Mouse (Mus musculus) embryonic facial prominence, embryonic 14.5 days (tissue): ENCODE measurements around the gene Wnt11. TPM values are rescaled to one million over a fixed set of nuclear protein-coding genes. Genes with fewer than 3 reads are reported as not detected.

Experiments
- ATAC-seq: fragments of 200-750 bp; cut with Nextera tagmentation; 2 replicates; pipeline ENCODE4 v1.8.0; 2017; ENCODE audit warnings: low read depth, moderate number of reproducible peaks, moderate TSS enrichment
- DNase-seq: peaks from one replicate; pipeline ENCODE4 v3.0.0-alpha.2; 2015; ENCODE audit warnings: low spot score
- H3K27ac ChIP-seq: fragments of 300-500 bp; sonication (generic); replicated peaks from 2 replicates; pipeline ENCODE4 v1.5.1; 2014; ENCODE audit warnings: low read depth, mild to moderate bottlenecking, low read length, moderate library complexity
- H3K27me3 ChIP-seq: fragments of 300-500 bp; sonication (generic); replicated peaks from 2 replicates; pipeline ENCODE4 v1.6.1; 2014; ENCODE audit warnings: low read length; ENCODE audit not compliant: control insufficient read depth, insufficient read depth
- H3K36me3 ChIP-seq: fragments of 300-500 bp; sonication (generic); 2 replicates; pipeline ENCODE4 v1.6.1; 2014; ENCODE audit warnings: low read length, mixed read lengths; ENCODE audit not compliant: control insufficient read depth, insufficient read depth
- H3K4me1 ChIP-seq: fragments of 300-500 bp; sonication (generic); 2 replicates; pipeline ENCODE4 v1.6.1; 2014; ENCODE audit warnings: antibody characterized with exemption, low read length; ENCODE audit not compliant: control insufficient read depth, insufficient read depth
- H3K4me2 ChIP-seq: fragments of 300-500 bp; sonication (generic); 2 replicates; pipeline ENCODE4 v1.6.1; 2014; ENCODE audit warnings: low read depth, mild to moderate bottlenecking, low read length, moderate library complexity, mixed read lengths
- H3K4me3 ChIP-seq: fragments of 300-500 bp; sonication (generic); 2 replicates; pipeline ENCODE4 v1.5.1; 2014; ENCODE audit warnings: low read depth, mild to moderate bottlenecking, low read length
- H3K9ac ChIP-seq: fragments of 300-500 bp; sonication (generic); 2 replicates; pipeline ENCODE4 v1.6.1; 2014; ENCODE audit warnings: low read depth, mild to moderate bottlenecking, low read length, moderate library complexity, mixed read lengths
- H3K9me3 ChIP-seq: fragments of 300-500 bp; sonication (generic); 2 replicates; pipeline ENCODE4 v1.6.1; 2016; ENCODE audit warnings: low read length; ENCODE audit not compliant: control insufficient read depth
- WGBS: fragments of 180-500 bp; shearing (Covaris S2); extraction: QIAGEN DNeasy Blood & Tissue Kit; methylation state at CpG from one replicate; pipeline ENCODE4 v1.1.7; 2014; 5-methylcytosine and 5-hydroxymethylcytosine counted together
- polyA plus RNA-seq: library from polyadenylated mRNA; unstranded; fragments of >200 nt; fragmentation: Nextera tagmentation; extraction: Ambion mirVana; gene quantifications from 2 replicates; pipeline ENCODE4 v1.2.1, GENCODE M21; 2014

Gene Wnt11
- polyA plus RNA-seq, 1 experiment from 2014 or later = 20.2 TPM

DNA sequence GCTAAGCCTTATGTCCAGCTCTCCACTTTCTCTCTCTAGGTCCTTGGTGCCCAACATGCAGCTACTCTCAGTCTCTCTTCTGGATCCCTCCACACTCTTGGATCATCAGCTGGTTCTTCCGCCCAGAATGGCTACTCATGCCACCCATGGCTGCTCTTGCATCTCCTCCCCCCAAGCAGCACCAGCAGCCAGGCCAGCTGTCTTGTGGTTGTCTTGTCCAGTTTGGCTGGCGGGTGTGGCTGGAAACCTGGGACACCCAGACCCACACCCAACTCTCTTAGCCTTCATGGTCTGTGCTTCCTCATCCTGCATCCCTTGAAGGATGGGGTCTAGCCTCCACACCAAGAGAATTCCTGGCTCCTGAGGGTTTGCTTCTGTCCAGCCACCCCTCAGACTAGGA lies 24.3 kb upstream of the Wnt11 start:
- Histone ChIP-seq H3K27me3 (no peaks in the 10 kb centered on the region), H3K36me3 (no peaks in the 10 kb centered on the region), H3K9ac (no peak overlapping the region), H3K4me3 (no peak overlapping the region), H3K4me1 (no peaks in the 10 kb centered on the region), H3K4me2 (no peak overlapping the region), H3K9me3 (no peaks in the 10 kb centered on the region), H3K27ac (no peak overlapping the region)
- no peak for ATAC-seq
- no peak for DNase-seq
- 79% methylated on average over 2 of the region's 2 CpGs for WGBS

DNA sequence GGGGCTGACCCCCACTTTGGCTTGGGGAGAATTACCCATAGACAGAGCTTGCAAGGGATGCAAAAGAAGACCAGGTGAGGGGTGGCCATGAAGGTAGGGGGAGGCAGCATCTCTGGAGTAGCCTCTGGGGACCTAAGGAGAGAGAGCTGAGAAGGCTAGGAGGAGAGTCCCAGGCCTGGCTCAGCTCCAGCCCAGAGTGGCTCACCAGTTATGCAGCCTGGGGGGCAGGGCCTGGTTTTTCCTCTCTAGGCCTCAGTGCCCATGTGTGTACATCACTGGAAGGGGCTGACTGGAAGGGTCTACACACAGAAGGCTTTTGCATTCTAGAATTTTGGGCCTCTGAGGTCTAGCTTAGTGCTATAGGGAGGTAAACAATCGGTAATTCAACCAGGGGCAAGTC lies 14.4 kb upstream of the Wnt11 start:
- no peak overlapping the region for H3K27ac ChIP-seq
- no peaks in the 10 kb centered on the region for H3K9me3 ChIP-seq
- DNase-seq (no peak), ATAC-seq (no peak)
- no peak overlapping the region for H3K4me3 ChIP-seq
- no peaks in the 10 kb centered on the region for H3K36me3 ChIP-seq
- no peak overlapping the region for H3K9ac ChIP-seq
- H3K4me2 ChIP-seq = no peak overlapping the region
- no peaks in the 10 kb centered on the region for H3K27me3 ChIP-seq
- WGBS = 83% methylated on average over 1 of the region's 1 CpGs
- H3K4me1 ChIP-seq = peaks cover 10% of the 10 kb centered on the region; the same call in 1 of the 2 replicates

DNA sequence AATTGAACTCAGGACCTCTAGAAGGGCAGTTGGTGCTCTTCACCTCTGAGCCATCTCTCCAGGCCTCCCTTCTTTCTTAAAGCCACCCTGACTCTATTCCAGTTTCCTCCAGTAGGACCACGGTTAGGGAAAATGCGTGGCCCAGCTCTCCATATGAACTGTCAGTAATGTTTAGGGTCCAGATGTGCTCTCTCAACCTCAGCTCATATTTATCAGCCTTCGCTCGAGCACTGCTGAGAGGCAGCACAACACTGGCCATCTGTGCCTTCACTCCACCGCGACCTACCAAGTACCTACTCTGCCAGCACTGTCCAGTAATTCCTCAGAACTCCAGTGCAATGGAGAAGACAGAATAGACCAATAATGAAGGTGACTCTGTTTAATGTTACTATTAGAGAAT lies 12.0 kb upstream of the Wnt11 start:
- ATAC-seq (no peak), DNase-seq (no peak)
- Histone ChIP-seq H3K4me2 (no peak overlapping the region), H3K27me3 (no peaks in the 10 kb centered on the region), H3K4me3 (no peak overlapping the region), H3K9ac (no peak overlapping the region), H3K36me3 (no peaks in the 10 kb centered on the region), H3K4me1 (peaks cover 9% of the 10 kb centered on the region; the same call in 1 of the 2 replicates), H3K9me3 (no peaks in the 10 kb centered on the region), H3K27ac (no peak overlapping the region)
- 70% methylated on average over 6 of the region's 6 CpGs for WGBS

DNA sequence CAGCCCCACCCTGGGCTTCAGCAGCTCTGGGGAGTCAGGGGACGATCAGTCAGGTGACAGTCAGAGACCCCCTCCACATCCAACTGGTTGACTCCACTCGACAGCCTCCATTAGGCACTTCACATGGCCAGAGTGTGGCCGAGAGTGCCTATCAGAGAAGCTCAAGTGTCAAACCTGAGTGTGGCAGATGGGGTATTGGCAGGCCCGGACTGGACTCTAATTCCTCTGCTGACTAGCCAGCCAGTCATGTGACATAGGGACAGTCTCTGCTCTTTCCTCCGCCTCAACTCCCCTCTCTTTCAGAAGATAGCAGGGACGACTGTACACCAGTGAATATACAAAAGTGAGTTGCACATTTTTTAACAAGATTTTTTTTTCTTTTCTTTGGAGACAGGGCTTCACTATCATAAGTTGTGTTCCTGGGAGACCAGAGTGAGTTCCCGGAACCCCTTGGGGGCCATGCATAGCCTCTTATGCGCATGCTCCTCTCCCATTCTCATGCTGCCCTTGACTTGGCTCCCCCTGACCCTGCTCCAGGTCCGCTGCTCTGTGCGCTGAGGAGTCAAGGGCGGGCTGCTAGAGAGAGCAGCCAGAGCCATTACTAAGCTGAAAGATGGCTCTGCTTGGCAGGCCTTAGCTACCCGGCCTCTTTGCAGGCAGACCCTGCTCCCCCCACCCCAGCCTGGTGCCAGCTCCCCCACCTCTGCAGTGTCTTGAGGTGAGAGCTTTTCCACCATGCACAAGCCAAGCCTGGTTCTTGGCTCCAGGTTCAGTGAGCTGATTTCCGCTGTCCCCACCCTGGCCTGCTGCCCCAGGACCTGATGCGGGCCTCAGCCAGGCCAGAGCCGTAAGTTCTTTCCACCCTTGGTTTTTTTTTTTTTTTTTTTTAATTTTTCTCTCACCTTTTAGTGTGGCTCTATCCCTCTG lies 10.8 kb upstream of the Wnt11 start:
- H3K9me3 ChIP-seq = no peaks in the 10 kb centered on the region
- H3K9ac ChIP-seq = no peak overlapping the region
- peaks cover 6% of the 10 kb centered on the region; the same call in 1 of the 2 replicates for H3K4me1 ChIP-seq
- ATAC-seq = no peak
- H3K27ac ChIP-seq = no peak overlapping the region
- H3K4me3 ChIP-seq = no peak overlapping the region
- no peaks in the 10 kb centered on the region for H3K36me3 ChIP-seq
- no peaks in the 10 kb centered on the region for H3K27me3 ChIP-seq
- 63% methylated on average over 15 of the region's 15 CpGs for WGBS
- no peak for DNase-seq
- H3K4me2 ChIP-seq = no peak overlapping the region

DNA sequence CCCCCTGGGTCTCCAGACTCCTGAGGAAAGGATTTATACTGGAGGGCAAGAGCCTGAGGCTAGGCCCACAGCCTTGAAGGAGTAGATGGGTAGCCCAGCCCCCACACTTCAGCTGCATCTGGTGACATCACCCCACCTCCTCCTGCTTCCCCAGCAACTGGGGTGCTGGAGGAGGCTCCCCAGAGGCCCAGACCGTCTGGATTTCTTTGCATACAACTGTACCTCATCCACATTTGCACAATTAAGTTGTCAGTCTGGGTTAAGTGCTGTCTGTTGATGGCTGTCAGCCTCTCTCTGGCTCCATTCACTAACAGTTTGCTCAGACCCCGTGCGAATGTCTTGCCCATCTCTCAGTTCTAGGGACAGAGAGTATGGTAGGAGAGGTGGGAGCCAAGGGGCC lies 6.9 kb upstream of the Wnt11 start:
- no peak overlapping the region for H3K9ac ChIP-seq
- no peak overlapping the region for H3K4me2 ChIP-seq
- H3K36me3 ChIP-seq = no peaks in the 10 kb centered on the region
- H3K4me1 ChIP-seq = 0 out of 2 replicates have a peak, but pooled peaks cover 3% of the 10 kb centered on the region
- ATAC-seq (peak; percentile 60; the same call in 1 of the 2 replicates), DNase-seq (peak; percentile 41)
- H3K9me3 ChIP-seq = no peaks in the 10 kb centered on the region
- WGBS = 44% methylated on average over 3 of the region's 3 CpGs
- no peak overlapping the region for H3K27ac ChIP-seq
- no peak overlapping the region for H3K4me3 ChIP-seq
- H3K27me3 ChIP-seq = peaks cover 14% of the 10 kb centered on the region

DNA sequence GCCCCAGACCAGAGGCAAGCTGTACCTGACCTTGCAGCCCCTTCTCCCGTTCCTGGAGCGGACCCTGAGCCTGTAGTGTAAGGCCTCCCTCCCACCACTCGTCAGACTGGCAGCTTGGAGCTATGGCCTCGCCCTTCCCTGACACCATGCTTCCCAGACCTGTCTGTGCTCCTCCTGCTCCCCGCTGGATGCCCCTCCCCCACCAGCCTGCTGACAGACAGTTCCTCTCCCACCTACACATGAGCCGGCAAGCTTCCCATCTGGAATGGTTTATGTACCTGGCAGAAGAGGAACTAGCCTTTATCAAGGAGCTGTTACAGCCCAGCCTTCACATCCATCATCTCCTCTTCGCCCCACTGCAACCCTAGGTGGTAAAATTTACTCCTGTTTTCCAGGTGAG lies 6.0 kb upstream of the Wnt11 start:
- Histone ChIP-seq H3K4me3 (no peak overlapping the region), H3K9me3 (no peaks in the 10 kb centered on the region), H3K27me3 (peaks cover 21% of the 10 kb centered on the region), H3K27ac (no peak overlapping the region), H3K4me2 (no peak overlapping the region), H3K9ac (no peak overlapping the region), H3K4me1 (0 out of 2 replicates have a peak, but pooled peaks cover 3% of the 10 kb centered on the region), H3K36me3 (no peaks in the 10 kb centered on the region)
- DNase-seq (no peak), ATAC-seq (peak; percentile 50; the same call in 1 of the 2 replicates)
- 25% methylated on average over 7 of the region's 7 CpGs for WGBS

DNA sequence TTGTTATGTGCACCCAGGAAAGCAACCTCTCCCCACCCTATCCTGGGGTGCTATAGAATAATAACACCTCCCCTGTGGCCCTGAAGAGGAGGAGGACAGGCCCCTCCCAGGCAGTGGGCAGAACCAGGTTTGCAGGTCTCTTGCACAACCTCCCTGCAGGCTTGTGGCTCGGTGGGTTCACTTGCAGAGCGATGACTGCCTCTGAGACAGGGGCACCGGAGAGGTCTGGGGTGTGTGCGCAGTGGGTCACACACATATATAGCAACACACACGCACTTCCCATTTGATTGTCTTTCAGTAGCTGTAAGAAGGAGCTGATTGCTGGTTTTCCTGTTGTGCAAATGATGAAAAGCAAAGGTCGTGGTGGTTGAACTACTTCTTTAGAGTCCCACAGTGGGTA lies 3.6 kb upstream of the Wnt11 start:
- 67% methylated on average over 6 of the region's 6 CpGs for WGBS

DNA sequence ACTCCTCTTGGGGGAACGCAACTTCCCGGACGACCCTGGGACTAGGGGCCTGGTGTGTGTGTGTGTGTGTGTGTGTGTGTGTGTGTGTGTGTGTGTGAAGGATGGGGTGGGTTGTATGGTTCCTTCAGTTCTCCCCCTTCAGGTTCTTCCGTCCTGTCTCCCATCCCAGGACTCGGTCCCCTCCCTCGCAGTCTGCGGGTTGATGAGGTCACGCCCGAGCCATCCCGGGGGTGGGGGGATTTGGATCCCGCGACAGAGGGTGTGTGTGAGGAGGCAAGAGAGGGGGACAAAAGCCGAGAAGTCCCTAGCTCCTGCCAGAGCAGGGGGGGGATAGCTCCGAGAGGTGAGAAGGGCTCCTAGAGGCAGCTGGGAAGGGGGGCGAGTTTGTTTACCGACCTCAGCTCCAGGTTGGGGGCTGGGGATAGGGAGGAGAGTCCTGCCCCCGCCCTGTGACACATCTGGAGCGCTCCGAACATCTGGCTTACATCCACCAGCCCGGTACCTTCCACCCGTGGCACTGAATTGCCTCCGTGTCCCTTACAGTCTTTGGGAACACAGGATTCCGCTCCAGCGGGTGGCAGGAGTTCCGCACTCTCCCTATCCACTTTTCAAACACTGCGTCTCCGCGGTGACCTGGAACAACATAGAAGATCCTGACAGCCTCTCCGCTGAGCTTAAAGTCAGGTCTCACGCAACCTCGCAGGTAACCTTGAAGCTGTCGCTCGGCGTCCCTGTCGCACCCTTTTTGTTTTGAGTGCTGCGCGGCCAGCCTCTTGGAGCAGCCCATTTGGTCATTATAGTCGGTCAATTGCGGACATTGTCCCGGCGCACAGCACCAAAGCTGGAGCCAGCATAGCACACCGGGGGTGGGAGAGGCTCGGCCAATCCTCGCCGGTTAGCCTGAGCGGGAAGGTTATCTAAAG lies 868 bp downstream of the Wnt11 start:
- no peak overlapping the region; the same call in 1 of the 2 replicates for H3K27ac ChIP-seq
- no peaks in the 10 kb centered on the region for H3K9me3 ChIP-seq
- H3K4me3 ChIP-seq = peak overlapping the region; percentile 64
- DNase-seq (no peak), ATAC-seq (no peak)
- under 1% methylated on average over 38 of the region's 46 CpGs for WGBS
- peak overlapping the region; percentile 72 for H3K9ac ChIP-seq
- no peaks in the 10 kb centered on the region for H3K36me3 ChIP-seq
- peaks cover 24% of the 10 kb centered on the region for H3K4me1 ChIP-seq
- H3K27me3 ChIP-seq = peaks cover 76% of the 10 kb centered on the region
- H3K4me2 ChIP-seq = peak overlapping the region; percentile 94

More for the DNA sequence above, 3.6 kb upstream of the Wnt11 start:
- H3K4me2 ChIP-seq = no peak overlapping the region
- H3K36me3 ChIP-seq = no peaks in the 10 kb centered on the region
- H3K9me3 ChIP-seq = no peaks in the 10 kb centered on the region
- no peak for ATAC-seq
- no peak overlapping the region for H3K27ac ChIP-seq
- no peak overlapping the region for H3K9ac ChIP-seq
- peaks cover 12% of the 10 kb centered on the region for H3K4me1 ChIP-seq
- no peak overlapping the region for H3K4me3 ChIP-seq
- DNase-seq = no peak
- peaks cover 44% of the 10 kb centered on the region for H3K27me3 ChIP-seq
